Mouse (Mus musculus): ENCODE results near the gene Gm7271. TPM values are rescaled to one million over a fixed set of nuclear protein-coding genes. Genes with fewer than 3 reads are reported as not detected.

The Gm7271 gene
- not detected in 2 replicates for polyA plus RNA-seq (2012; rRNA removed)

DNA sequence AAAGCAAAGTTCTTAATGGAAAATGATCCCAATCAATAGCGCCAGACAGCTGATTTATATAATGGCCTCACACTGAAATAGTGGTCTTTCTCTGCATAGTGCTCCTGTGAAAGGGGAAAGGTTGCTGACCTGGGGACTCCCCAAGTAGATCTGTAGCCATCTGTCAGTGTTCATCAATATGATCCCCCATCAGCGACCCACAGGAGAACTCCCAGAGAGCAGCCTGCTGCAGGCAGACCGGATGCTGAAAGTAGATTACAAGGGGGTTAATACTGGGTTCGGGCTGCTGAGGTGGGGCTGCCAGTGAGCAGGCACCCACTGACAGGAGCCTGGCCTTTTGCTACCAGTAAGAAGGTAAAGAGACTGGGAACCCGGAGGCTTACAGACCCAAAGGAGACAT lies at the start of gene Gm7271:
TSS of gene Gm7271 (plus strand) at position 230 of the 400 bp plus-strand sequence.

DNA sequence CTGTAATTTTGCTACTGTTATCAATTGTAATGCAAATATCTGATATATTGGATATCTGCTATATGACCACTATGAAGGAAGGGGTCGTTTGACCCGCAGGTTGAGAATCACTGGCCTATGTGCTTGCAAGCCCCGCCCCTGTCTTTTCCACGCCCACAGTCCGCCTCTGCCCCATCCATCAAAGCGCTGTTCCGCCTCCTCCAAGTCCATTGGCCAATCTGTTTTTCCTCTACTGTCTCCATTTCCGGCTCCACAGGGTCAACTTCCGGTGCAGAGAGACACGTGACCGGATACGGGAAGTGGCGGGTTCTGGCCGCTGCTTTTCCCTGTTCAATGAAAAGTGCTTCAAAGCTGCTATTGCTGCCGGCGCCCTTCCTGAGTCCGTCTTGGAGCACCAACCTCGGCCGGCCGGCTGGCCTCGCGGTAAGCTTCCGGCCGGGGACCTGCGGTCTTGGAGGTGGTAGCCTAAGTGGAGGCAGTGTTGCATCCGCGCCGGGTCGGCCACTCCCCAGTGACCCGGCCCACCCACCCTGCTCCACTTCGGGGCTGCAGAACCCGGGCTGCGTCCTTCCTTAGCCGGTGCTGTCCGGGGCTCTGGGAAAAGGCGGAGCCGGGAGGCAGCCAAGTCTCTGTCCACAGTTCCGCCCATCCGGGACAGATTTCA lies 45.3 kb downstream of the Gm7271 start, which contains the start of gene Exoc1:
TSS of gene Exoc1 (plus strand) at position 272 of the 664 bp plus-strand sequence.

Other genes starting within 250 kb of the Gm7271 start
- gene Clock, start 179.2 kb upstream of the Gm7271 start, polyA plus RNA-seq (2012; rRNA removed), result 1.6 and 1.7 TPM in 2 replicates
- gene Pdcl2, start 152.9 kb upstream of the Gm7271 start, polyA plus RNA-seq (2012; rRNA removed), result not detected in 2 replicates
- not detected in 2 replicates for gene Nmu, start 120.3 kb upstream of the Gm7271 start, polyA plus RNA-seq (2012; rRNA removed)
- 17.0 and 18.6 TPM in 2 replicates for gene Exoc1, start 45.3 kb downstream of the Gm7271 start, polyA plus RNA-seq (2012; rRNA removed)
- gene Cep135, start 104.7 kb downstream of the Gm7271 start, polyA plus RNA-seq (2012; rRNA removed), result 4.7 and 5.0 TPM in 2 replicates
- 6.8 and 7.2 TPM in 2 replicates for gene C530008M17Rik, start 172.5 kb downstream of the Gm7271 start, polyA plus RNA-seq (2012; rRNA removed)